ENCODE assay signal across 13 mouse cellular contexts in the genomic region with DNA sequence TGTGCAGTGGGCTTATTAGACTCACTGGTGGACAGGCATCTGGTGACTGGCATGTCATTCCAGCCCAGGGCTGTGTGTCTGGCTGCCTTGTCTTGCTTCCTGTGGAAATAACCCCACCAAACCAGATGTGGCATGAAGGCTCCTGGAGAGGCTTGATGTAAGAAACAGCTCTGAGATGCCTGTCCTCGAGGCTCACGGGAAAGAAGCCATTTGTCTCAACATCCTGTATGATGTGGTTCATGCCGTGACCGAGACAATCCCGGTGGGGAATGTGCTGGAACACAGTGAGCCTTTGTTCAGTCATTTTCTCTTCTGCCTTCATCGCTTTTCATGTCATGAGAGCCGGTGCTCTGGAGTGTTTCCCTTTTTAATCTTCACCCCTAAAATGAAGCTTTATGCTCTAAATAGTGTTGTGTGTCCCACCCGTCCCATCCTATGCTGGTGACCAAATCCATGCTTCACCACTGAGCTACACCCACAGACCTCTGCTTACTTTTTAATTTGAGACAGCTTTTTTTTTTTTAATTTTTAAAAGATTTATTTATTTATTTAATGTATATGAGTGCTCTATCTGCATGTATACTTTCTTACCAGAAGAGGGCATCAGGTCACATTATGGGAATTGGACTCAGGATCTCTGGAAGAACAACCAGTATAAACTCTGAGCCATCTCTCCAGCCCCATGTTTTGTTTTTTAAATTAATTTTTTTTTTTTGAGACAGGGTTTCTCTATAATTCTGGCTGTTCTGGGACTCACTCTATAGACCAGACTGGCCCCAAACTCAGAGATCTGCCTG. TPM values are rescaled to one million over a fixed set of nuclear protein-coding genes. Genes with fewer than 3 reads are reported as not detected.
DNase-seq lines count a peak whose midpoint lies in the region; ATAC-seq and TF ChIP-seq lines count a peak whose summit lies in the region.
"Had no signal": no experiment of that assay in that cellular context is flagged by ENCODE, and none has a peak within 500 bp of the region (broad histone marks: within the 10 kb centered on the region; RNA-seq: fewer than 3 reads in every experiment).

No protein-coding gene starts in this region.

- no peaks in the 10 kb centered on the region for H3K36me3 ChIP-seq in kidney, embryonic 15.5 days
- peaks cover 0 to 44% of the 10 kb centered on the region in 2 experiments for H3K36me3 ChIP-seq in CH12.LX (replicated peaks in 1 of 2; ENCODE audit: control insufficient read depth in 1 of 2, insufficient read depth in 1 of 2, low read length in 1 of 2)
- peaks cover 10% of the 10 kb centered on the region; the same call in 1 of the 2 replicates for H3K36me3 ChIP-seq in embryonic facial prominence, embryonic 10.5 days (replicated peaks)
- H3K36me3 ChIP-seq in forebrain, postnatal 0 days (ENCODE audit: insufficient read depth), result no peaks in the 10 kb centered on the region

- no peak; the same call in 1 of the 2 replicates for TF ChIP-seq RAD21 in CH12.LX (IDR thresholded peaks at IDR 0.05; ENCODE audit: low read depth, low read length)

- no peak overlapping the region for H3K9ac ChIP-seq in kidney, embryonic 15.5 days
- H3K9ac ChIP-seq in CH12.LX (ENCODE audit: insufficient read depth, low read depth), result no peak overlapping the region
- no peak overlapping the region for H3K9ac ChIP-seq in forebrain, postnatal 0 days

- no peak for ATAC-seq in kidney, embryonic 15.5 days (replicated peaks; ENCODE audit: low FRiP score)
- ATAC-seq in forebrain, postnatal 0 days, result no peak

- H3K27me3 ChIP-seq in kidney, embryonic 15.5 days, result no peaks in the 10 kb centered on the region
- no peaks in the 10 kb centered on the region for H3K27me3 ChIP-seq in CH12.LX (replicated peaks)
- H3K27me3 ChIP-seq in embryonic facial prominence, embryonic 10.5 days (replicated peaks; ENCODE audit: low read depth, poor library complexity, severe bottlenecking), result no peaks in the 10 kb centered on the region
- H3K27me3 ChIP-seq in forebrain, postnatal 0 days (ENCODE audit: insufficient read depth, low read length), result no peaks in the 10 kb centered on the region
- H3K27me3 ChIP-seq in cerebellum, adult 2 months (ENCODE audit: control insufficient read depth, insufficient read depth, low read length), result no peaks in the 10 kb centered on the region

- TF ChIP-seq POLR2A in CH12.LX (IDR thresholded peaks at IDR 0.05; ENCODE audit: low read depth, low read length), result no peak
- no peak for TF ChIP-seq POLR2A in cerebellum, adult 2 months (IDR thresholded peaks at IDR 0.05; ENCODE audit: borderline replicate concordance, insufficient read depth, low read length)

- 77% methylated on average over 8 of the region's 8 CpGs for WGBS in kidney, embryonic 15.5 days
- 77% methylated on average over 8 of the region's 8 CpGs for WGBS in embryonic facial prominence, embryonic 10.5 days
- 82% methylated on average over 8 of the region's 8 CpGs for WGBS in forebrain, postnatal 0 days
- 60% methylated on average over 8 of the region's 8 CpGs for WGBS in cerebellum, adult 2 months

- H3K4me2 ChIP-seq in kidney, embryonic 15.5 days, result no peak overlapping the region
- H3K4me2 ChIP-seq in CH12.LX (ENCODE audit: insufficient read depth, low read depth, poor library complexity, severe bottlenecking), result 0 out of 2 replicates have a peak overlapping the region, but pooled peaks have one; percentile 34
- no peak overlapping the region for H3K4me2 ChIP-seq in forebrain, postnatal 0 days (ENCODE audit: low read depth)

- intact Hi-C loops in heart, postnatal 10 days (cut with DNase I), result no loop called here

- DNase-seq in kidney, adult 8-10 months, result no peak
- DNase-seq in CH12.LX (ENCODE audit: extremely low read depth), result no peak
- DNase-seq in embryonic facial prominence, embryonic 10.5 days (ENCODE audit: low spot score), result peak; percentile 31
- DNase-seq in heart, postnatal 10 days, result peak; percentile 58 to 62
- DNase-seq in forebrain, postnatal 0 days, result no peak
- no peak for DNase-seq in cerebellum, adult 2 months
- DNase-seq in left cerebral cortex, adult 9 months (ENCODE audit: low spot score in 2 of 2), result no peak
- DNase-seq: lung, postnatal 36 days; thymus, postnatal 14 days had no signal

- in situ Hi-C loops in CH12.LX (cut with MboI; ENCODE audit: low pct_ligation_motif_present, low pct_unique_long_range_greater_than_20kb, low sequenced_read_pairs), result no loop called here

- dilution Hi-C loops in CH12.LX (cut with MboI; ENCODE audit: extremely low pct_ligation_motif_present, extremely low pct_unique_long_range_greater_than_20kb, low sequenced_read_pairs), result no loop called here

- peak in 1 of 2 experiments; percentile 30; a peak in 1 of 4 replicates for TF ChIP-seq CTCF in CH12.LX (conservative IDR thresholded peaks at IDR 0.05 in 1 of 2, IDR thresholded peaks at IDR 0.05 in 1 of 2; ENCODE audit: low read depth in 2 of 2, low read length in 2 of 2)
- no peak for TF ChIP-seq CTCF in forebrain, postnatal 0 days (IDR thresholded peaks at IDR 0.05; ENCODE audit: low read depth)
- no peak for TF ChIP-seq CTCF in cerebellum, adult 2 months (IDR thresholded peaks at IDR 0.05; ENCODE audit: borderline replicate concordance, insufficient read depth, low read depth, low read length)

- no peak for TF ChIP-seq EP300 in CH12.LX (IDR thresholded peaks at IDR 0.05; ENCODE audit: low read length)

- H3K9me3 ChIP-seq in kidney, embryonic 15.5 days (replicated peaks), result no peaks in the 10 kb centered on the region
- no peaks in the 10 kb centered on the region for H3K9me3 ChIP-seq in CH12.LX (replicated peaks; ENCODE audit: low read length)
- H3K9me3 ChIP-seq in embryonic facial prominence, embryonic 10.5 days, result no peaks in the 10 kb centered on the region
- no peaks in the 10 kb centered on the region for H3K9me3 ChIP-seq in forebrain, postnatal 0 days (ENCODE audit: low read length)
- H3K9me3 ChIP-seq: G1E had no signal

- peak overlapping the region; percentile 15; the same call in 1 of the 2 replicates for H3K27ac ChIP-seq in kidney, embryonic 15.5 days
- H3K27ac ChIP-seq in CH12.LX (ENCODE audit: insufficient read depth, low read depth), result no peak overlapping the region; the same call in 1 of the 2 replicates
- 0 out of 2 replicates have a peak overlapping the region, but pooled peaks have one; percentile 30 for H3K27ac ChIP-seq in embryonic facial prominence, embryonic 10.5 days (replicated peaks)
- H3K27ac ChIP-seq in forebrain, postnatal 0 days (ENCODE audit: low read depth, low read length), result no peak overlapping the region
- no peak overlapping the region for H3K27ac ChIP-seq in cerebellum, adult 2 months (ENCODE audit: insufficient read depth, low read length)

- no peak overlapping the region for H3K4me3 ChIP-seq in kidney, embryonic 15.5 days (replicated peaks)
- no peak overlapping the region for H3K4me3 ChIP-seq in CH12.LX (replicated peaks in 1 of 3; ENCODE audit: low read depth in 2 of 3, low read length in 2 of 3, poor library complexity in 1 of 3)
- H3K4me3 ChIP-seq in embryonic facial prominence, embryonic 10.5 days, result no peak overlapping the region
- no peak overlapping the region for H3K4me3 ChIP-seq in forebrain, postnatal 0 days (ENCODE audit: low read depth, low read length)
- H3K4me3 ChIP-seq in cerebellum, adult 2 months (replicated peaks; ENCODE audit: insufficient read depth, low read depth, low read length), result no peak overlapping the region

- peaks cover 11% of the 10 kb centered on the region for H3K79me2 ChIP-seq in CH12.LX (replicated peaks; ENCODE audit: control insufficient read depth, extremely low read depth, insufficient read depth, poor library complexity, severe bottlenecking)

- peaks cover 34% of the 10 kb centered on the region for H3K4me1 ChIP-seq in kidney, embryonic 15.5 days
- H3K4me1 ChIP-seq in CH12.LX (ENCODE audit: control insufficient read depth in 1 of 2, insufficient read depth in 2 of 2), result peaks cover 9 to 59% of the 10 kb centered on the region in 2 experiments
- H3K4me1 ChIP-seq in embryonic facial prominence, embryonic 10.5 days, result peaks cover 45% of the 10 kb centered on the region
- H3K4me1 ChIP-seq in forebrain, postnatal 0 days (ENCODE audit: insufficient read depth), result peaks cover 11% of the 10 kb centered on the region; the same call in 1 of the 2 replicates
- H3K4me1 ChIP-seq in cerebellum, adult 2 months (ENCODE audit: control insufficient read depth, insufficient read depth, low read length), result peaks cover 28% of the 10 kb centered on the region

RNA-seq across cellular contexts. Expression of a gene that starts 15.4 kb away (rescaled TPM):
- polyA plus RNA-seq in kidney, embryonic 15.5 days (2015; fragmentation: Nextera tagmentation; extraction: Ambion mirVana), result 41.2 and 43.3 TPM in 2 replicates
- total RNA-seq in CH12.LX (2012; rRNA removed) (29.1 and 34.2 TPM in 2 replicates), CH12.LX (2014; rRNA removed) (20.9 and 25.7 TPM in 2 replicates)
- polyA plus RNA-seq in CH12.LX (2012; ENCODE audit: insufficient read length, low read depth), result 13.2 and 14.9 TPM in 2 replicates
- 55.2 and 64.8 TPM in 2 replicates for polyA plus RNA-seq in embryonic facial prominence, embryonic 10.5 days (2016; fragmentation: Nextera tagmentation; extraction: Ambion mirVana)
- 10 to 100 TPM in 1 of 2 experiments, 1 to 10 TPM in 1; 9.8 to 11.9 TPM for total RNA-seq in heart, postnatal 10 days (2021)
- total RNA-seq in forebrain, postnatal 0 days (2014; rRNA removed), result 37.9 and 44.1 TPM in 2 replicates
- 29.3 and 30.0 TPM in 2 replicates for polyA plus RNA-seq in forebrain, postnatal 0 days (2015; fragmentation: Nextera tagmentation; extraction: Ambion mirVana)
- 64.3 and 67.1 TPM in 2 replicates for polyA plus RNA-seq in cerebellum, adult 2 months (2012; rRNA removed)

RNA-seq across cellular contexts. Expression of a gene that starts 20.2 kb away (rescaled TPM):
- polyA plus RNA-seq in kidney, embryonic 15.5 days (2015; fragmentation: Nextera tagmentation; extraction: Ambion mirVana), result 0.40 TPM in 1 of 2 replicates, not detected in the other
- 3.1 and 9.7 TPM in 2 replicates for total RNA-seq in CH12.LX (2012; rRNA removed)
- total RNA-seq in CH12.LX (2014; rRNA removed), result not detected in 2 replicates
- 0.90 and 1.6 TPM in 2 replicates for polyA plus RNA-seq in CH12.LX (2012; ENCODE audit: insufficient read length, low read depth)
- polyA plus RNA-seq in embryonic facial prominence, embryonic 10.5 days (2016; fragmentation: Nextera tagmentation; extraction: Ambion mirVana), result not detected in 2 replicates
- not detected for total RNA-seq in heart, postnatal 10 days (2021)
- 0.23 TPM in 1 of 2 replicates, not detected in the other for total RNA-seq in forebrain, postnatal 0 days (2014; rRNA removed)
- 0.48 and 0.52 TPM in 2 replicates for polyA plus RNA-seq in forebrain, postnatal 0 days (2015; fragmentation: Nextera tagmentation; extraction: Ambion mirVana)
- 0.44 and 0.59 TPM in 2 replicates for polyA plus RNA-seq in cerebellum, adult 2 months (2012; rRNA removed)
- total RNA-seq: hematopoietic stem cell, adult 5-6 weeks; layer of hippocampus, postnatal 25 days had no signal

RNA-seq across cellular contexts. Expression of a gene that starts 57.4 kb away (rescaled TPM):
- polyA plus RNA-seq in kidney, embryonic 15.5 days (2015; fragmentation: Nextera tagmentation; extraction: Ambion mirVana), result 16.7 and 19.3 TPM in 2 replicates
- total RNA-seq in CH12.LX (2012; rRNA removed) (156 and 207 TPM in 2 replicates), CH12.LX (2014; rRNA removed) (110 and 119 TPM in 2 replicates)
- polyA plus RNA-seq in CH12.LX (2012; ENCODE audit: insufficient read length, low read depth), result 235 and 291 TPM in 2 replicates
- 18.7 and 21.0 TPM in 2 replicates for polyA plus RNA-seq in embryonic facial prominence, embryonic 10.5 days (2016; fragmentation: Nextera tagmentation; extraction: Ambion mirVana)
- total RNA-seq in heart, postnatal 10 days (2021), result 10 to 100 TPM in 1 of 2 experiments, 1 to 10 TPM in 1; 8.6 to 11.3 TPM
- 58.1 and 99.4 TPM in 2 replicates for total RNA-seq in forebrain, postnatal 0 days (2014; rRNA removed)
- polyA plus RNA-seq in forebrain, postnatal 0 days (2015; fragmentation: Nextera tagmentation; extraction: Ambion mirVana), result 64.7 and 67.9 TPM in 2 replicates
- polyA plus RNA-seq in cerebellum, adult 2 months (2012; rRNA removed), result 70.7 and 78.0 TPM in 2 replicates

Comparison
In these comparisons a context has a peak if more than half of its experiments do, and no peak if none do; other contexts are left out.
1. H3K27ac ChIP-seq: peak in kidney, embryonic 15.5 days (single experiment) and embryonic facial prominence, embryonic 10.5 days (single experiment); none in CH12.LX (single experiment), forebrain, postnatal 0 days (single experiment) and cerebellum, adult 2 months (single experiment).
2. DNase-seq: peak in embryonic facial prominence, embryonic 10.5 days (single experiment) and heart, postnatal 10 days (2 of 2); none in kidney, adult 8-10 months (0 of 2), CH12.LX (single experiment), forebrain, postnatal 0 days (single experiment), cerebellum, adult 2 months (0 of 2) and left cerebral cortex, adult 9 months (0 of 2).